Mouse (Mus musculus): ENCODE measurements around the gene Tpp1.

Tpp1 gene

GRCm38 (mm10) chr7:105728701-105729428 is 23.2 kb downstream of the Tpp1 start:
- DNase-seq (ENCODE audit: low read depth, low spot score), result no peak

GRCm38 (mm10) chr7:105726980-105727325 is 25.1 kb downstream of the Tpp1 start:
- DNase-seq (ENCODE audit: low read depth, low spot score), result no peak

- DNase-seq (ENCODE audit: low read depth, low spot score), result no peak
Measured at GRCm38 (mm10) chr7:105726144-105726979, 25.7 kb downstream of the Tpp1 start.

- DNase-seq (ENCODE audit: low read depth, low spot score), result no peak
Measured at GRCm38 (mm10) chr7:105721916-105722315, 30.1 kb downstream of the Tpp1 start.

GRCm38 (mm10) chr7:105715366-105715765 is 36.7 kb downstream of the Tpp1 start:
- no peak for DNase-seq (ENCODE audit: low read depth, low spot score)

- no peak for DNase-seq (ENCODE audit: low read depth, low spot score)
Measured at GRCm38 (mm10) chr7:105708733-105709132, 43.3 kb downstream of the Tpp1 start.

GRCm38 (mm10) chr7:105703816-105704215 is 48.2 kb downstream of the Tpp1 start:
- no peak for DNase-seq (ENCODE audit: low read depth, low spot score)

- DNase-seq (ENCODE audit: low read depth, low spot score), result no peak
Measured at GRCm38 (mm10) chr7:105703184-105703583, 48.9 kb downstream of the Tpp1 start.
